Mouse (Mus musculus): ENCODE results near the gene Taf4. TPM values are rescaled to one million over a fixed set of nuclear protein-coding genes. Genes with fewer than 3 reads are reported as not detected.

The Taf4 gene
- total and polyA plus RNA-seq, 3 experiments: 6.3 to 21.8 TPM; not detected in 1

DNA sequence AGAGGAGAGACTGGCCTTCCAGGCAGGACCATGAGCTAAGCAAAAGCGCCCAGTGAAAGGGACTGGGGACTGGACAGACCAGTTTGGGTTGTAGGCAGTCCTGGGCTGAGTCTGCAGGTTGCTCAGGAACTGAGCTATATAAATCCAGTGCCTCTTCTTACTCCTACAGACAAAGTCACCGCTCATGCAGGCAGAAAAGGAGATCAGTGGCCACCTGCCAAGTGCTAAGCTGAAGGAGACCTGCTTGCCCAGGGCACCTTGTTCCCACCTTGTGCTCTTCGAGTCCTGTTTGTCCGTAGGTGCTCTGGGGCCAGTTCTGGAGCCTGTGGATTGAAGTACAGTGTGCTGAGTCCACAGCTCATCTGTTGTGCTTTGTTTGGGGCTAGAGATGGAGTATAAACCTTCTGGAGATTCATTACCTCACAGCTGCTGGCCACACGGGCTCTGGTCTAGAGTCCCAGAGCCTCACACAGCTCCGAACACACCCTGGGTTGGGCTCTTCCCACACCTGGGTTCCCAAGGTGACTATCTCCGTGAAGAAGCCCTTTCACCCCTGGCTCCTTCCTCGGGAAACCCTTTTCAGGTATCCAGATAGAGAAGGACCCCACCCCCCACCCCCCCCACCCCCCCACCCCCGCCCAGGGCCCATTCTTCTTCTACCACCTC is 30.0 kb upstream of the Taf4 start:
- TF ChIP-seq EP300 (IDR thresholded peaks at IDR 0.05; ENCODE audit: low read depth in 1 of 2, low read length in 2 of 2) (no peak), MYB (IDR thresholded peaks at IDR 0.05; ENCODE audit: low read depth, low read length) (no peak), UBTF (IDR thresholded peaks at IDR 0.05; ENCODE audit: borderline replicate concordance, insufficient read depth, low read depth, low read length) (no peak), POLR2AphosphoS5 (IDR thresholded peaks at IDR 0.05; ENCODE audit: borderline replicate concordance, low read depth, low read length) (no peak), GABPA (IDR thresholded peaks at IDR 0.05; ENCODE audit: low read depth, low read length) (no peak), ELF1 (IDR thresholded peaks at IDR 0.05; ENCODE audit: low read depth, low read length) (no peak), ZC3H11A (IDR thresholded peaks at IDR 0.05; ENCODE audit: low read depth, low read length) (no peak), RCOR1 (IDR thresholded peaks at IDR 0.05; ENCODE audit: low read depth, low read length) (no peak), CTCF (IDR thresholded peaks at IDR 0.05 in 2 of 3, conservative IDR thresholded peaks at IDR 0.05 in 1 of 3; ENCODE audit: control insufficient read depth in 1 of 3, insufficient read depth in 1 of 3, low read depth in 2 of 3, low read length in 3 of 3, poor library complexity in 1 of 3, severe bottlenecking in 1 of 3) (no peak), MAZ (IDR thresholded peaks at IDR 0.05; ENCODE audit: low read depth, low read length) (no peak), RAD21 (IDR thresholded peaks at IDR 0.05; ENCODE audit: low read depth, low read length) (no peak), TBP (IDR thresholded peaks at IDR 0.05; ENCODE audit: low read depth, low read length) (no peak), SMC3 (IDR thresholded peaks at IDR 0.05; ENCODE audit: low read depth, low read length) (no peak), ZMIZ1 (IDR thresholded peaks at IDR 0.05; ENCODE audit: low read depth, low read length) (no peak), BHLHE40 (IDR thresholded peaks at IDR 0.05; ENCODE audit: borderline replicate concordance, low read depth, low read length) (no peak), CHD1 (IDR thresholded peaks at IDR 0.05; ENCODE audit: low read depth, low read length) (no peak), KAT2A (conservative IDR thresholded peaks at IDR 0.05; ENCODE audit: low read depth, low read length) (no peak), MAFK (IDR thresholded peaks at IDR 0.05; ENCODE audit: borderline replicate concordance, low read depth, low read length) (no peak)
- no peaks in the 10 kb centered on the region for H3K79me2 ChIP-seq (ENCODE audit: control insufficient read depth, insufficient read depth, low read length, poor library complexity)

DNA sequence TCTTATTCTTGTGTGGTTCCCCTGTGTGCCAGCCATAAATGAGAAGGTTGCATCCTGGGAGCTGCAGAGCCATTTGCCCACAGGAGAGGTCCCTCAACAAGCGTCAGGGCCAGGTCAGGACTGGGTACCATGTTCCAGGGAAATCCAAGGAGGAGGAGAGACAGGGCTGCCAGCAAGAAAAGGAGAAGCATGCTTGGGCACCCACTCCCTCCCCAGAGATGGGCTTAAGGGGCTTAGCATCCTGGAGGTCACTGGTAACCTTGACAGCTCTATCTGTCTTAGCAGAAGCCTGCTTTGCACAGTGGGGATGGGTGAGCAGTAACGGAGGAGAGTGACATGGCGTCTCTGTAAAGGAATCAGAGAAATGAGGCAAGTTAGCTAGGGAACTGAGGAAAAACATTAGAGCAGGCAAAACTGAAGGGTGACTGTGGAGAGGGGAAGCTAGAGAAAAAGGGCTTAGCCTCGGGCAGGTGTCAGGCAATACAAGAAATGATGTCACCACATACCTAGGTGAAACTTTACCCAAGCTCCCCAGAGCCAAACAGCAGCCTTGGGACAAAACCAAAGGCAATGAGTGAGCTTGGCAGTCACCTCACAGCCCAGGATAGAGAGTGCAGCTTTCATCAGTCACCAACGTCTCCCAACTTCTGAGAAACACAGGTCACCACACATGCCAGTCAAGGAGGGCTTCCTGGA is 29.4 kb upstream of the Taf4 start:
- H3K4me3 ChIP-seq (ENCODE audit: control insufficient read depth in 1 of 2, insufficient read depth in 1 of 2, low read depth in 2 of 2, low read length in 2 of 2): no peak overlapping the region

More for the DNA sequence above, 30.0 kb upstream of the Taf4 start:
- Histone ChIP-seq H3K4me3 (ENCODE audit: control insufficient read depth in 1 of 2, insufficient read depth in 1 of 2, low read depth in 2 of 2, low read length in 2 of 2) (no peak overlapping the region), H3K27ac (ENCODE audit: control insufficient read depth, low read depth, low read length) (no peak overlapping the region), H3K9ac (ENCODE audit: control insufficient read depth, low read depth, low read length, poor library complexity, severe bottlenecking) (no peak overlapping the region), H3K4me1 (ENCODE audit: control insufficient read depth in 1 of 2, insufficient read depth in 2 of 2, low read length in 2 of 2) (no peaks in the 10 kb centered on the region), H3K36me3 (ENCODE audit: control insufficient read depth in 1 of 2, insufficient read depth in 2 of 2, low read length in 2 of 2) (no peaks in the 10 kb centered on the region), H3K27me3 (ENCODE audit: control insufficient read depth in 1 of 2, insufficient read depth in 2 of 2, low read length in 2 of 2) (peaks cover 8 to 9% of the 10 kb centered on the region in 2 experiments), H3K9me3 (replicated peaks; ENCODE audit: insufficient read depth, low read length) (no peaks in the 10 kb centered on the region)
- DNase-seq (ENCODE audit: low read depth, low spot score): no peak

More for the DNA sequence above, 29.4 kb upstream of the Taf4 start:
- Histone ChIP-seq H3K27ac (ENCODE audit: control insufficient read depth, low read depth, low read length) (no peak overlapping the region), H3K27me3 (ENCODE audit: control insufficient read depth in 1 of 2, insufficient read depth in 2 of 2, low read length in 2 of 2) (peaks cover 8 to 9% of the 10 kb centered on the region in 2 experiments), H3K36me3 (ENCODE audit: control insufficient read depth in 1 of 2, insufficient read depth in 2 of 2, low read length in 2 of 2) (no peaks in the 10 kb centered on the region), H3K9ac (ENCODE audit: control insufficient read depth, low read depth, low read length, poor library complexity, severe bottlenecking) (no peak overlapping the region), H3K4me1 (ENCODE audit: control insufficient read depth in 1 of 2, insufficient read depth in 2 of 2, low read length in 2 of 2) (no peaks in the 10 kb centered on the region), H3K9me3 (replicated peaks; ENCODE audit: insufficient read depth, low read length) (no peaks in the 10 kb centered on the region), H3K79me2 (ENCODE audit: control insufficient read depth, insufficient read depth, low read length, poor library complexity) (no peaks in the 10 kb centered on the region)
- no peak for DNase-seq (ENCODE audit: low read depth, low spot score)
- TF ChIP-seq MAZ (IDR thresholded peaks at IDR 0.05; ENCODE audit: low read depth, low read length): no peak
- TF ChIP-seq CHD2 (IDR thresholded peaks at IDR 0.05; ENCODE audit: low read length): no peak
- TF ChIP-seq E2F4 (IDR thresholded peaks at IDR 0.05; ENCODE audit: borderline replicate concordance, low read depth, low read length): no peak
- no peak for TF ChIP-seq CHD1 (IDR thresholded peaks at IDR 0.05; ENCODE audit: low read depth, low read length)
- TF ChIP-seq MYB (IDR thresholded peaks at IDR 0.05; ENCODE audit: low read depth, low read length): no peak
- TF ChIP-seq ZMIZ1 (IDR thresholded peaks at IDR 0.05; ENCODE audit: low read depth, low read length): no peak
- TF ChIP-seq JUND (IDR thresholded peaks at IDR 0.05; ENCODE audit: low read depth, low read length): no peak
- no peak for TF ChIP-seq SMC3 (IDR thresholded peaks at IDR 0.05; ENCODE audit: low read depth, low read length)
- TF ChIP-seq ETS1 (IDR thresholded peaks at IDR 0.05; ENCODE audit: low read depth, low read length): no peak
- TF ChIP-seq HCFC1 (IDR thresholded peaks at IDR 0.05; ENCODE audit: low read depth, low read length): no peak
- TF ChIP-seq RAD21 (IDR thresholded peaks at IDR 0.05; ENCODE audit: low read depth, low read length): no peak
- no peak for TF ChIP-seq KAT2A (conservative IDR thresholded peaks at IDR 0.05; ENCODE audit: low read depth, low read length)
- no peak for TF ChIP-seq MXI1 (IDR thresholded peaks at IDR 0.05; ENCODE audit: low read depth, low read length)
- no peak for TF ChIP-seq NELFE (IDR thresholded peaks at IDR 0.05; ENCODE audit: low read depth, low read length)
- TF ChIP-seq CTCF (IDR thresholded peaks at IDR 0.05 in 2 of 3, conservative IDR thresholded peaks at IDR 0.05 in 1 of 3; ENCODE audit: control insufficient read depth in 1 of 3, insufficient read depth in 1 of 3, low read depth in 2 of 3, low read length in 3 of 3, poor library complexity in 1 of 3, severe bottlenecking in 1 of 3): no peak
- TF ChIP-seq POLR2AphosphoS2 (IDR thresholded peaks at IDR 0.05; ENCODE audit: low read length): no peak
- no peak for TF ChIP-seq MAFK (IDR thresholded peaks at IDR 0.05; ENCODE audit: borderline replicate concordance, low read depth, low read length)
